Mouse (Mus musculus) hindbrain, embryonic 14.5 days (tissue): ENCODE data around the gene Pkp4. TPM values are rescaled to one million over a fixed set of nuclear protein-coding genes. Genes with fewer than 3 reads are reported as not detected.
"Not testable (repeated sequence)": the region's sequence is repeated elsewhere in the genome, so short reads cannot be mapped to it uniquely, and the experiment has no call there.

Experiments
- ATAC-seq: fragments of 200-750 bp; cut with Nextera tagmentation; 2 replicates; pipeline ENCODE4 v1.8.0; 2017; ENCODE audit warnings: moderate number of reproducible peaks, mild to moderate bottlenecking, moderate TSS enrichment, moderate library complexity; ENCODE audit not compliant: low FRiP score
- DNase-seq: peaks from one replicate; pipeline ENCODE4 v3.0.0-alpha.2; 2015; ENCODE audit warnings: low spot score
- H3K27ac ChIP-seq: fragments of 300-500 bp; sonication (generic); 2 replicates; pipeline ENCODE4 v1.5.1; 2014; ENCODE audit warnings: mild to moderate bottlenecking, moderate library complexity
- H3K27me3 ChIP-seq: fragments of 300-500 bp; sonication (generic); 2 replicates; pipeline ENCODE4 v1.6.1; 2014; ENCODE audit warnings: mild to moderate bottlenecking, low read length, mixed read lengths; ENCODE audit not compliant: control insufficient read depth, insufficient read depth
- H3K36me3 ChIP-seq: fragments of 300-500 bp; sonication (generic); replicated peaks from 2 replicates; pipeline ENCODE4 v1.6.1; 2014; ENCODE audit not compliant: control insufficient read depth, insufficient read depth
- H3K4me1 ChIP-seq: fragments of 300-500 bp; sonication (generic); replicated peaks from 2 replicates; pipeline ENCODE4 v1.6.1; 2014; ENCODE audit warnings: antibody characterized with exemption, low read length, mixed read lengths; ENCODE audit not compliant: control insufficient read depth, insufficient read depth
- H3K4me2 ChIP-seq: fragments of 300-500 bp; sonication (generic); replicated peaks from 2 replicates; pipeline ENCODE4 v1.6.1; 2014; ENCODE audit warnings: mild to moderate bottlenecking, moderate library complexity
- H3K4me3 ChIP-seq: fragments of 300-500 bp; sonication (generic); replicated peaks from 2 replicates; pipeline ENCODE4 v1.5.1; 2014; ENCODE audit warnings: mild to moderate bottlenecking, low read length
- H3K9ac ChIP-seq: fragments of 300-500 bp; sonication (generic); 2 replicates; pipeline ENCODE4 v1.6.1; 2014
- H3K9me3 ChIP-seq: fragments of 300-500 bp; sonication (generic); 2 replicates; pipeline ENCODE4 v1.6.1; 2016; ENCODE audit warnings: low read length; ENCODE audit not compliant: control insufficient read depth
- WGBS: fragments of 180-500 bp; shearing (Covaris S2); extraction: QIAGEN DNeasy Blood & Tissue Kit; methylation state at CpG from one replicate; pipeline ENCODE4 v1.1.7; 2014; 5-methylcytosine and 5-hydroxymethylcytosine counted together
- polyA plus RNA-seq: library from polyadenylated mRNA; unstranded; fragments of >200 nt; fragmentation: Nextera tagmentation; extraction: Ambion mirVana; gene quantifications from 2 replicates; pipeline ENCODE4 v1.2.1, GENCODE M21; 2014

The Pkp4 gene
- polyA plus RNA-seq, 1 experiment from 2014 or later, result 29.1 TPM

- no peak overlapping the region for H3K4me3 ChIP-seq
- whole genome bisulfite sequencing, result 73% methylated on average over 9 of the region's 9 CpGs
- H3K9ac ChIP-seq, result no peak overlapping the region
- no peak overlapping the region for H3K4me2 ChIP-seq
- no peaks in the 10 kb centered on the region for H3K9me3 ChIP-seq
- no peak overlapping the region for H3K27ac ChIP-seq
- peak; percentile 13; the same call in 1 of the 2 replicates for ATAC-seq
- H3K4me1 ChIP-seq, result no peaks in the 10 kb centered on the region
- H3K27me3 ChIP-seq, result no peaks in the 10 kb centered on the region
- no peak for DNase-seq
- peaks cover 15% of the 10 kb centered on the region; the same call in 1 of the 2 replicates for H3K36me3 ChIP-seq
Observed at GRCm38 (mm10) chr2:59359760-59360342, 199.2 kb downstream of the Pkp4 start.

- Histone ChIP-seq H3K4me3 (no peak overlapping the region), H3K4me1 (no peaks in the 10 kb centered on the region), H3K4me2 (no peak overlapping the region), H3K9me3 (no peaks in the 10 kb centered on the region), H3K9ac (no peak overlapping the region), H3K27me3 (no peaks in the 10 kb centered on the region), H3K36me3 (no peaks in the 10 kb centered on the region), H3K27ac (peak overlapping the region; percentile 16; the same call in 1 of the 2 replicates)
- ATAC-seq, result peak; percentile 44; the same call in 1 of the 2 replicates
- WGBS, result 23% methylated on average over 4 of the region's 4 CpGs
- DNase-seq, result no peak
Observed at GRCm38 (mm10) chr2:59361350-59361780, 200.7 kb downstream of the Pkp4 start.

GRCm38 (mm10) chr2:59364156-59364842, 203.6 kb downstream of the Pkp4 start:
- DNase-seq (no peak), ATAC-seq (no peak)
- no peak overlapping the region for H3K27ac ChIP-seq
- no peak overlapping the region for H3K4me3 ChIP-seq
- H3K9ac ChIP-seq, result no peak overlapping the region
- WGBS, result 91% methylated on average over 3 of the region's 3 CpGs
- H3K27me3 ChIP-seq, result no peaks in the 10 kb centered on the region
- no peaks in the 10 kb centered on the region for H3K4me1 ChIP-seq
- H3K9me3 ChIP-seq, result no peaks in the 10 kb centered on the region
- no peaks in the 10 kb centered on the region for H3K36me3 ChIP-seq
- H3K4me2 ChIP-seq, result no peak overlapping the region

- no peak overlapping the region for H3K4me2 ChIP-seq
- no peaks in the 10 kb centered on the region for H3K36me3 ChIP-seq
- H3K9ac ChIP-seq, result no peak overlapping the region
- H3K27me3 ChIP-seq, result no peaks in the 10 kb centered on the region
- DNase-seq (no peak), ATAC-seq (no peak)
- no peaks in the 10 kb centered on the region for H3K9me3 ChIP-seq
- 93% methylated on average over 4 of the region's 4 CpGs for WGBS
- H3K4me3 ChIP-seq, result no peak overlapping the region
- no peak overlapping the region for H3K27ac ChIP-seq
- H3K4me1 ChIP-seq, result no peaks in the 10 kb centered on the region
Observed at GRCm38 (mm10) chr2:59367191-59367590, 206.5 kb downstream of the Pkp4 start.

GRCm38 (mm10) chr2:59373113-59373512, 212.5 kb downstream of the Pkp4 start:
- H3K4me3 ChIP-seq, result no peak overlapping the region
- H3K27me3 ChIP-seq, result no peaks in the 10 kb centered on the region
- no peak overlapping the region for H3K9ac ChIP-seq
- no peaks in the 10 kb centered on the region for H3K36me3 ChIP-seq
- no peak overlapping the region for H3K27ac ChIP-seq
- no peaks in the 10 kb centered on the region for H3K4me1 ChIP-seq
- no peaks in the 10 kb centered on the region for H3K9me3 ChIP-seq
- ATAC-seq (no peak), DNase-seq (no peak)
- H3K4me2 ChIP-seq, result no peak overlapping the region
- WGBS, result 85% methylated on average over 2 of the region's 2 CpGs

- ATAC-seq (no peak), DNase-seq (no peak)
- Histone ChIP-seq H3K4me1 (no peaks in the 10 kb centered on the region), H3K27ac (no peak overlapping the region), H3K27me3 (no peaks in the 10 kb centered on the region), H3K9ac (no peak overlapping the region), H3K4me3 (no peak overlapping the region), H3K36me3 (no peaks in the 10 kb centered on the region), H3K9me3 (no peaks in the 10 kb centered on the region), H3K4me2 (no peak overlapping the region)
- 95% methylated on average over 9 of the region's 9 CpGs for WGBS
Observed at GRCm38 (mm10) chr2:59378096-59378495, 217.4 kb downstream of the Pkp4 start.

- H3K4me3 ChIP-seq, H3K4me1 ChIP-seq, DNase-seq, H3K36me3 ChIP-seq, H3K9ac ChIP-seq, H3K27me3 ChIP-seq, H3K9me3 ChIP-seq, H3K27ac ChIP-seq, ATAC-seq, H3K4me2 ChIP-seq: not testable (repeated sequence)
- WGBS, result 88% methylated on average over 15 of the region's 17 CpGs
Observed at GRCm38 (mm10) chr2:59378861-59379260, 218.2 kb downstream of the Pkp4 start.

- Histone ChIP-seq H3K9me3 (no peaks in the 10 kb centered on the region), H3K4me3 (no peak overlapping the region), H3K4me2 (no peak overlapping the region), H3K4me1 (no peaks in the 10 kb centered on the region; the same call in 1 of the 2 replicates), H3K36me3 (no peaks in the 10 kb centered on the region), H3K9ac (no peak overlapping the region), H3K27me3 (no peaks in the 10 kb centered on the region), H3K27ac (no peak overlapping the region)
- ATAC-seq, result no peak
- 95% methylated on average over 17 of the region's 17 CpGs for WGBS
- DNase-seq, result no peak
Observed at GRCm38 (mm10) chr2:59383231-59383630, 222.6 kb downstream of the Pkp4 start.

- Histone ChIP-seq H3K27me3 (no peaks in the 10 kb centered on the region), H3K4me2 (no peak overlapping the region), H3K4me1 (no peaks in the 10 kb centered on the region; the same call in 1 of the 2 replicates), H3K36me3 (no peaks in the 10 kb centered on the region), H3K9ac (no peak overlapping the region), H3K4me3 (no peak overlapping the region), H3K27ac (no peak overlapping the region), H3K9me3 (no peaks in the 10 kb centered on the region)
- ATAC-seq, result no peak
- 70% methylated on average over 10 of the region's 10 CpGs for WGBS
- peak; percentile 14 for DNase-seq
Observed at GRCm38 (mm10) chr2:59383852-59384776, 223.5 kb downstream of the Pkp4 start.
